Mouse (Mus musculus): ENCODE data around the gene Mrpl44.

The Mrpl44 gene

GRCm38 (mm10) chr1:79762282-79763250, 13.3 kb upstream of the Mrpl44 start:
- no peak for DNase-seq (ENCODE audit: low spot score)

- DNase-seq (ENCODE audit: low spot score), result no peak
Measured at GRCm38 (mm10) chr1:79764031-79764430, 11.8 kb upstream of the Mrpl44 start.

GRCm38 (mm10) chr1:79764483-79764882, 11.3 kb upstream of the Mrpl44 start:
- no peak for DNase-seq (ENCODE audit: low spot score)

GRCm38 (mm10) chr1:79768231-79768630, 7.6 kb upstream of the Mrpl44 start:
- no peak for DNase-seq (ENCODE audit: low spot score)

- DNase-seq (ENCODE audit: low spot score), result no peak
Measured at GRCm38 (mm10) chr1:79774164-79774780, 1.5 kb upstream of the Mrpl44 start.

- DNase-seq (ENCODE audit: low spot score), result no peak
Measured at GRCm38 (mm10) chr1:79778011-79778410, 2.2 kb downstream of the Mrpl44 start.

DNA sequence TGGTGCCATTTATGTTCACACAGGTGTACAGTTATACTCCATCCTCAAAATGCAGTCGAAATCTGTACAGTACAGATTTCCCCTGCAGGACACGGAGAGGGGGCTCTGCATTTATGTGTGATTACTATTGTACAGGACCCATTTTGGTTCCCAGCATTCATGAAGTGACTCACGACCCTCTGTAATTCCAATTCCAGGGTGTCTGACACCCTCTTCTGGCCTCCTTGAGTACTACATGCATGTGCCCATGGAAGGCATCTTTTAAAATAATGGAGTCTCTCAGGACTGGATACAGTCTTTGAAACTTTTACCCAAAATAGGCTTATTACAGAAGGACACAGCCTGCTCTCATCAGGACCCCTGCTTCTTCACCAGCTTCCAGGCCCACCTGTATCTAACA, 6.6 kb downstream of the Mrpl44 start:
- no peak for DNase-seq (ENCODE audit: low spot score)

DNA sequence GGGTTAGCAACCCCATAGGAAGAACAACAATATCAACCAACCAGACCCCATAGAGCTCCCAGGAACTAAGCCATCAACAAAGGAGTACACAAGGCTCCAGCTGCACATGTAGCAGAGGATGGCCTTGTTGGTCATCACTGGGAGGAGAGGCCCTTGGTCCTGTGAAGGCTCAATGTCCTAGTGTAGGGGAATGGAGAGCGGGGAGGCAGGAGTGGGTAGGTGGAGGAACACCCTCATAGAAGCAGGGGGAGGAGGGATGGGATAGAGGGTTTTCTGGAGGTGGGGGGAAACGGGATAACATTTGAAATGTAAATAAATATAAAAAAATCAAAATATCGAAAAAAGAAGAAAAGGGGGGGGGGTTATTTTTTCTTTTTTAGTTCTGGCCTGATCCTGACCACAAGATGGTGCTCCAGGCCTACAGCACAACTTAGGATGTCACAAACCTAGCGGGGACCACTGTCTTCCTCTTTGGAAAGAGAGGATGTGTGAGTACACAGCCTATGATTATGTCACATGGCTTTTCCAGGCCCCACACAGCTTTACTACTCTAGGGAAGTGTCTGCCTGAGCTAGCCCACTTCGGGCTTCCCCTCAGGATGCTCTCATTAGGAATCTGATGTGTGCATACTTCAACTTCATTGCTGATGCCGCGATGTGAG, 10.6 kb downstream of the Mrpl44 start:
- DNase-seq (ENCODE audit: low spot score), result peak; percentile 60

- no peak for DNase-seq (ENCODE audit: low spot score)
Measured at GRCm38 (mm10) chr1:79797084-79797483, 21.3 kb downstream of the Mrpl44 start.

GRCm38 (mm10) chr1:79802858-79803427, 27.1 kb downstream of the Mrpl44 start:
- no peak for DNase-seq (ENCODE audit: low spot score)

- DNase-seq (ENCODE audit: low spot score), result no peak
Measured at GRCm38 (mm10) chr1:79803614-79804013, 27.8 kb downstream of the Mrpl44 start.

- no peak for DNase-seq (ENCODE audit: low spot score)
Measured at GRCm38 (mm10) chr1:79806865-79807264, 31.0 kb downstream of the Mrpl44 start.

- DNase-seq (ENCODE audit: low spot score), result no peak
Measured at GRCm38 (mm10) chr1:79809447-79809846, 33.6 kb downstream of the Mrpl44 start.

DNA sequence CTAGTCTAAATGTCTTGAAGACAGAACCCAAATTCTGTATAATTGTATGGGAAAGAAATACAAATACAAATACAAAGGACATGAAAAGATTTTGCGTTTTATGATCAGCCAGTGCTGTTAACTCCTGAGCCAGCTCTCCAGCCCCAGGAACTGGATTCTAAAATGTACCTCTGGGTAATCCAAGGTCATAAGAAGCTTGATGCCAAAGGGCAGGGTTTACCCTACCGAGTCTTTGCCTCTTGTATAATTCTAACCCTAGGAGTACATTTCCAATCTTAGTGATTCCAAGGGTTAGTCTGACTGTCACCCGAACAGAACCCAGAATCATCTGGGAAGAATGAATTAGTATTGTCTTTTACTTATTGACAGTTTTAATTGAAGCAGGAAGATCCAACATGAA, 39.6 kb downstream of the Mrpl44 start:
- no peak for DNase-seq (ENCODE audit: low spot score)

- DNase-seq (ENCODE audit: low spot score), result no peak
Measured at GRCm38 (mm10) chr1:79819296-79819879, 43.6 kb downstream of the Mrpl44 start.

GRCm38 (mm10) chr1:79822806-79823525, 47.1 kb downstream of the Mrpl44 start:
- DNase-seq (ENCODE audit: low spot score), result peak; percentile 68

- no peak for DNase-seq (ENCODE audit: low spot score)
Measured at GRCm38 (mm10) chr1:79823951-79824633, 48.3 kb downstream of the Mrpl44 start.

Data from testis, postnatal 10 days (tissue).